Mouse (Mus musculus) liver, adult 2 months (tissue): ENCODE results near the gene Spata31d1a.

ENCODE experiments used
- CTCF ChIP-seq: fragments of 200-500 bp; IDR thresholded peaks from 2 replicates; pipeline ENCODE4 v1.5.1; 2011; ENCODE audit warnings: low read depth, low read length, control low read depth
- POLR2A ChIP-seq: fragments of 200-500 bp; IDR thresholded peaks from 2 replicates; pipeline ENCODE4 v1.6.1; 2011; ENCODE audit warnings: low read length, control low read depth; ENCODE audit not compliant: insufficient read depth; ENCODE audit errors: extremely low read depth

GRCm38 (mm10) chr13:59691478-59691877 is 18.7 kb downstream of the Spata31d1a start:
- TF ChIP-seq CTCF (no peak), POLR2A (no peak)
